Mouse (Mus musculus): ENCODE data around the gene Mettl9.

GRCm38 (mm10) chr7:121120143-121120818 is 86.0 kb downstream of the Mettl9 start:
- peak; percentile 88 for TF ChIP-seq CTCF (IDR thresholded peaks at IDR 0.05; ENCODE audit: low read depth)
- no peak for TF ChIP-seq EP300 (IDR thresholded peaks at IDR 0.05; ENCODE audit: low read depth)

Measured in liver, embryonic 14.5 days (tissue).